Mouse (Mus musculus) hematopoietic stem cell, adult 5-6 weeks (primary cell): Measurements from ENCODE around the gene Tcf20. TPM values are rescaled to one million over a fixed set of nuclear protein-coding genes. Genes with fewer than 3 reads are reported as not detected.

Experiments
- ATAC-seq, 2 experiments: fragments of 125-278 bp in 1 of 2; replicated peaks in 1 of 2; 2 replicates each; pipeline ENCODE4 v1.8.0; 2016 to 2017; ENCODE audit warnings: inconsistent platforms in 2 of 2, mild to moderate bottlenecking in 2 of 2, moderate number of reproducible peaks in 2 of 2, low read depth in 1 of 2, moderate TSS enrichment in 1 of 2; ENCODE audit not compliant: low FRiP score in 2 of 2, poor library complexity in 2 of 2, severe bottlenecking in 2 of 2, insufficient read depth in 1 of 2, low TSS enrichment in 1 of 2
- total RNA-seq: library from RNA; stranded (forward); fragments of 172-1452, 232-1000 nt; gene quantifications from 2 replicates; pipeline ENCODE4 v1.2.3, GENCODE M21; 2017

Tcf20 gene
- total RNA-seq, 1 experiment from 2014 or later, result 129 TPM

DNA sequence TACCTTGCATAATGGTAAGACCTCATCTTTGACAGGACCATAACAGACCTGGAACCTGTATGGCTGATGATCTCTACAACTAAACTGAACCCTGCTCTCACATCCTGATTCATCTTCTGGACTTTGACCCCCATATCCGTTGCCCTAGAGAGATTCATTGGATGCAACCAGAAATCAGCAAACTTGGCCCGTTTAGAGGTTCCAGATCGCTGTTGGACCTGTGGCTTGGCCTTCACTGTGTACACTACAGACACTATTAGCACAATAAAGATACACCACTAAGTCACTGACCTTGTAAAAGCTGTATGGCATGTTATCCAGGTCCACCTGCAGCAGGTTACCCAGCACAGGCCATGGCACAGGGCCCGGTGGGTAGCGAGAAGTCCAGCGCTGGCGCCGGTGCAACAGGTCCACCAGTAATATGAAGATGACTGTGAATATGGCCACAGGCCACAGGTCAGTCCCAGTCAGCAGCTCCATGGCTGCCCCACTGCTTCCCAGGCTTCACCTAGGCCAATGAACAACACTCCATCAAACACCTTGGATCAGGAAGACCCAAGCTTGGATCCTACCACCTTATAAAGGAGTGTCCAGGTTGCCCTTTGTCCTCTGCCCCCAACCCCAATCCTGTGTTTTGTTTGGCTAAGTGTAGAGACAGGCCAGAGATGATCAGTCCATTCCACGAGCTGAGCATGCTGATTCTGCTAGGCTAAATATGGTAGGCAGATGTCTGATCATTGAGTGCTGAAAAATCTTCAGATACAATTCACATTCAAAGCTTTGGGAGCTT, 223.8 kb downstream of the Tcf20 start, which contains the start of gene Cyp2d40:
Gene Cyp2d40 (minus strand): TSS at position 553 of the 790 bp plus-strand sequence.
- no peak for ATAC-seq

Other genes with a start within 250 kb of the Tcf20 start
- gene Cyp2d40, start 223.7 kb downstream of the Tcf20 start, total RNA-seq, result not detected in 2 replicates
- gene Cyp2d26, start 193.6 kb downstream of the Tcf20 start, total RNA-seq, result not detected in 2 replicates
- 19.2 and 41.0 TPM in 2 replicates for gene Nfam1, start 45.4 kb upstream of the Tcf20 start, total RNA-seq
- gene Serhl, start 101.6 kb upstream of the Tcf20 start, total RNA-seq, result 39.3 and 65.1 TPM in 2 replicates
- 67.3 and 103 TPM in 2 replicates for gene Rrp7a, start 134.9 kb upstream of the Tcf20 start, total RNA-seq
- gene Poldip3, start 161.5 kb upstream of the Tcf20 start, total RNA-seq, result 86.0 and 96.3 TPM in 2 replicates
- gene Cyb5r3, start 184.7 kb upstream of the Tcf20 start, total RNA-seq, result 28.6 and 38.4 TPM in 2 replicates